Mouse (Mus musculus) limb, embryonic 12.5 days (tissue): Measurements from ENCODE around the gene Prune2. TPM values are rescaled to one million over a fixed set of nuclear protein-coding genes. Genes with fewer than 3 reads are reported as not detected.

ENCODE experiments used
- ATAC-seq: fragments of 200-750 bp; cut with Nextera tagmentation; 2 replicates; pipeline ENCODE4 v1.8.0; 2017; ENCODE audit warnings: low read depth, moderate TSS enrichment; ENCODE audit not compliant: insufficient number of reproducible peaks, insufficient read depth, low FRiP score, low TSS enrichment
- H3K27ac ChIP-seq: fragments of 300-500 bp; sonication (generic); 2 replicates; pipeline ENCODE4 v1.5.1; 2016; ENCODE audit warnings: mild to moderate bottlenecking, moderate library complexity
- H3K27me3 ChIP-seq: fragments of 300-500 bp; sonication (generic); 2 replicates; pipeline ENCODE4 v1.6.1; 2016; ENCODE audit warnings: mild to moderate bottlenecking, moderate library complexity
- H3K36me3 ChIP-seq: fragments of 300-500 bp; sonication (generic); 2 replicates; pipeline ENCODE4 v1.6.1; 2016; ENCODE audit warnings: mild to moderate bottlenecking, moderate library complexity
- H3K4me1 ChIP-seq: fragments of 300-500 bp; sonication (generic); replicated peaks from 2 replicates; pipeline ENCODE4 v1.6.1; 2016
- H3K4me2 ChIP-seq: fragments of 300-500 bp; sonication (generic); 2 replicates; pipeline ENCODE4 v1.6.1; 2016; ENCODE audit warnings: mild to moderate bottlenecking, moderate library complexity
- H3K4me3 ChIP-seq: fragments of 300-500 bp; sonication (generic); replicated peaks from 2 replicates; pipeline ENCODE4 v1.5.1; 2016; ENCODE audit warnings: mild to moderate bottlenecking
- H3K9ac ChIP-seq: fragments of 300-500 bp; sonication (generic); replicated peaks from 2 replicates; pipeline ENCODE4 v1.6.1; 2016; ENCODE audit warnings: mild to moderate bottlenecking, moderate library complexity
- H3K9me3 ChIP-seq: fragments of 300-500 bp; sonication (generic); 2 replicates; pipeline ENCODE4 v1.6.1; 2016; ENCODE audit warnings: mild to moderate bottlenecking, moderate library complexity
- WGBS: fragments of 180-500 bp; shearing (Covaris S2); methylation state at CpG from one replicate; pipeline ENCODE4 v1.1.7; 2016; 5-methylcytosine and 5-hydroxymethylcytosine counted together
- polyA plus RNA-seq: library from polyadenylated mRNA; unstranded; fragments of >200 nt; fragmentation: Nextera tagmentation; extraction: Ambion mirVana; gene quantifications from 2 replicates; pipeline ENCODE4 v1.2.1, GENCODE M21; 2016

The Prune2 gene
- polyA plus RNA-seq, 1 experiment from 2014 or later: 0.80 TPM

DNA sequence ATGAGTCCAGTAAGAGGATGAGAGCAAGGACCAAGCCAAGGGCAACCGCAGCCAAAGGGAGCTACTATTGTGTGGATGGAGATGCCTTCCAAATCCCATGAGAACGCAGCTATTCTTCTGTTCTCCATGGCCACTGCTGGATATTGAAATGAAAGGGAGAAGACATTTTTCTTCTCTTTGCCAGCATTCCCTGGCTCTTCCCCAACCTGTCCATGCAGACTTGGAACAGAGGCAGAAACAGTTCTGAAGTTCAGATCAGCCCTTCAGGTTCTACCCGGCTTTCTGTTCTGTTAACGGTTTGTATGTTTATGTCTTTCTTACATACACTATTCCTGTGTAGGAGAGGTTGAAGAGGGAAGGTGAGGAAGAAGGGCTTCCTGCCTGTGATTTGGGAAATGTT lies 3.1 kb downstream of the Prune2 start:
- H3K4me1 ChIP-seq: peaks cover 14% of the 10 kb centered on the region
- no peaks in the 10 kb centered on the region for H3K36me3 ChIP-seq
- no peak overlapping the region for H3K4me3 ChIP-seq
- H3K9me3 ChIP-seq: no peaks in the 10 kb centered on the region
- no peak for ATAC-seq
- H3K27me3 ChIP-seq: peaks cover 28% of the 10 kb centered on the region
- H3K9ac ChIP-seq: no peak overlapping the region
- no peak overlapping the region for H3K4me2 ChIP-seq
- 94% methylated on average over 4 of the region's 4 CpGs for WGBS
- H3K27ac ChIP-seq: no peak overlapping the region

DNA sequence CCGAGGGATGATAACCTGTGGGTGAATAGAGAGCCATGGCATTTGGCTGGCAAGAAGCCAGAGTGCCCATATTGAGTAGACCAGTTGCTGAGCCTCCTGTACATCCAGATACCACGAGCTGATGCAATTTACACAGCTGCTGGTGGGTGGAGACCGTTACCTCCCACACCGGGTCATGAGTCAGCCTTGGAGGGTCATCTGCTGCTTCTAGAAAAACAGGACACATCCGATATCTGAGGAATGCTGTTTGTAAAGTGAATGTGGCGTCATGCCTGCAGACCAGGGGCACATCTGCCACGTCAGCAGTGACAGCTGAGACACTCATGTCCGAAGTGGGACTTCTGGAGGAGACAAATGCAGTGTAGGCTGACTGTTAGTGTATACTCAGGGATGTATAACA lies 3.6 kb downstream of the Prune2 start:
- H3K4me1 ChIP-seq: peaks cover 14% of the 10 kb centered on the region
- no peaks in the 10 kb centered on the region for H3K36me3 ChIP-seq
- peaks cover 4% of the 10 kb centered on the region; the same call in 1 of the 2 replicates for H3K9me3 ChIP-seq
- no peak overlapping the region for H3K9ac ChIP-seq
- no peak overlapping the region for H3K27ac ChIP-seq
- H3K27me3 ChIP-seq: peaks cover 23% of the 10 kb centered on the region
- 70% methylated on average over 8 of the region's 8 CpGs for WGBS
- no peak overlapping the region for H3K4me3 ChIP-seq
- ATAC-seq: no peak
- no peak overlapping the region for H3K4me2 ChIP-seq

- no peak overlapping the region for H3K9ac ChIP-seq
- H3K4me3 ChIP-seq: no peak overlapping the region
- ATAC-seq: no peak
- peaks cover 14% of the 10 kb centered on the region for H3K27me3 ChIP-seq
- peaks cover 8% of the 10 kb centered on the region for H3K4me1 ChIP-seq
- no peaks in the 10 kb centered on the region for H3K36me3 ChIP-seq
- H3K9me3 ChIP-seq: peaks cover 7% of the 10 kb centered on the region; the same call in 1 of the 2 replicates
- WGBS: 99% methylated on average over 3 of the region's 3 CpGs
- H3K27ac ChIP-seq: no peak overlapping the region
- no peak overlapping the region for H3K4me2 ChIP-seq
These were observed 5.1 kb downstream of the Prune2 start for GRCm38 (mm10) chr19:16961036-16961435.

- Histone ChIP-seq H3K4me3 (no peak overlapping the region), H3K4me1 (no peaks in the 10 kb centered on the region), H3K4me2 (no peak overlapping the region), H3K27me3 (no peaks in the 10 kb centered on the region), H3K36me3 (no peaks in the 10 kb centered on the region), H3K27ac (no peak overlapping the region), H3K9me3 (peaks cover 7% of the 10 kb centered on the region; the same call in 1 of the 2 replicates), H3K9ac (no peak overlapping the region)
- no peak for ATAC-seq
- WGBS: 86% methylated on average over 3 of the region's 3 CpGs
These were observed 7.3 kb downstream of the Prune2 start for GRCm38 (mm10) chr19:16963178-16963577.

GRCm38 (mm10) chr19:16968768-16969167 lies 12.8 kb downstream of the Prune2 start:
- Histone ChIP-seq H3K4me1 (no peaks in the 10 kb centered on the region), H3K4me3 (no peak overlapping the region), H3K27me3 (no peaks in the 10 kb centered on the region), H3K4me2 (no peak overlapping the region), H3K36me3 (no peaks in the 10 kb centered on the region), H3K27ac (no peak overlapping the region), H3K9me3 (peaks cover 7% of the 10 kb centered on the region; the same call in 1 of the 2 replicates), H3K9ac (no peak overlapping the region)
- ATAC-seq: no peak
- WGBS: 88% methylated on average over 5 of the region's 5 CpGs

- H3K27ac ChIP-seq: no peak overlapping the region
- no peak overlapping the region for H3K9ac ChIP-seq
- no peak for ATAC-seq
- 68% methylated on average over 2 of the region's 2 CpGs for WGBS
- H3K27me3 ChIP-seq: no peaks in the 10 kb centered on the region
- no peaks in the 10 kb centered on the region for H3K9me3 ChIP-seq
- H3K4me3 ChIP-seq: no peak overlapping the region
- H3K36me3 ChIP-seq: no peaks in the 10 kb centered on the region
- H3K4me2 ChIP-seq: no peak overlapping the region
- no peaks in the 10 kb centered on the region for H3K4me1 ChIP-seq
These were observed 14.7 kb downstream of the Prune2 start for GRCm38 (mm10) chr19:16970612-16971011.

DNA sequence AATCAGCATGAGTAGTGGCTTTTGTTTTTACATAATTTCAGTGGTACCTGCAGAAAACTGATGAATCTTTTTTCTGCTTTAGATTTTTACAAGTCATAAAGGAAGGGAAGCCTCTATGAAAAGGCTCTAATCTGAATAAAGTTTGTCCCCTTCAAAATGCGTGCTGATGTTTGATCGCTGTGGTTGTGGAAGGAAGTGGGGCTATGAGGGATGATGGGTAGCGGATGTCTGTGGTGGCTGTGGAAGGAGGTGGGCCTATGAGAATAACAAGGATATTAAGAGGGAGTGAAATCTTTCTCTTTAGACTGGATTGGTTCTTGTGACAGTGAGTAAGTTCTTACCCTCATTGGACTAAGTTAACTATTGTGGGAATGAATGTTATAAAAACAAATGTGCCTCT lies 23.0 kb downstream of the Prune2 start:
- Histone ChIP-seq H3K4me2 (no peak overlapping the region), H3K27ac (no peak overlapping the region), H3K36me3 (no peaks in the 10 kb centered on the region), H3K4me3 (no peak overlapping the region), H3K4me1 (no peaks in the 10 kb centered on the region), H3K9ac (no peak overlapping the region), H3K27me3 (no peaks in the 10 kb centered on the region), H3K9me3 (no peaks in the 10 kb centered on the region)
- 94% methylated on average over 3 of the region's 3 CpGs for WGBS
- no peak for ATAC-seq

DNA sequence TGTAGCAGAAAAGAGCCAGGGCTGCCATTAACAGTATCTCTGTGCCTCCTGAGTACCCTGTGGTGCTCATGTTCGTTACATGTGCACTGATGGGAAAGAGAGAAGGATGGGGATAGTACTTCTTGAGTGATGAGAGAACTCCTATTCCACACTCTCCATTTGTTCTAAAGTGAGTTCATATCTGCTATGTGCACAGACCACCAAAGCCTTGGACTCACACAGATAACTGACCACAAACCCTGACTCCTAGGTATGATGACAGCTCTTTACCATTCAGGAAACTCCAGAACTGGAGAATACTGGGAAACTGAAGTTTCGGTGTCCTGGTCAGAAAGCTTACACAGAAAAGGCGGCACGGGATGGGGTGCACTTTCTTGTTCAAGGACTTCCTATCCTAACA lies 25.8 kb downstream of the Prune2 start:
- no peak for ATAC-seq
- Histone ChIP-seq H3K4me1 (no peaks in the 10 kb centered on the region), H3K4me2 (no peak overlapping the region), H3K36me3 (no peaks in the 10 kb centered on the region), H3K9ac (no peak overlapping the region), H3K9me3 (no peaks in the 10 kb centered on the region), H3K27ac (no peak overlapping the region), H3K4me3 (no peak overlapping the region), H3K27me3 (no peaks in the 10 kb centered on the region)
- WGBS: 88% methylated on average over 4 of the region's 4 CpGs

- ATAC-seq: no peak
These were observed 29.0 kb downstream of the Prune2 start for GRCm38 (mm10) chr19:16984897-16985296.

DNA sequence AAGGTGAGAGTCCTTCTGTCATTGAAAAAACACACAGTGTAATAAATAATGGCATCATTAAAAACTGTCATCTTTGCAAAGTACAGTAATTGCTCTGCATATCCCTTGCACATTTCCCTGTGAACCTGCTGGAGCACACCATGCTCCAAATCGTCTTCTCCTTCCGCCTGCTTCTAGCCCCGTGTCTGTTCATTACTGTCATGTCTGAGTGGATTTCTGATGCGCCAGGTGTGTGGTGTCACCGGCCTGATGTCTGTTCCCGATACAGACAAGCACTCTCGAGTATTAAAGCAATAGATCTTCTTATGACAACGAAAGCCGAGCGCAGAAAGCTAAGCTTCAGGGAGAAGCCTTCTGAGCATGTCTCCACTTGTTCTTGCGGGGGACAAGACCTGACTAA lies 32.1 kb downstream of the Prune2 start:
- H3K27me3 ChIP-seq: no peaks in the 10 kb centered on the region
- no peaks in the 10 kb centered on the region for H3K36me3 ChIP-seq
- 74% methylated on average over 11 of the region's 11 CpGs for WGBS
- H3K4me1 ChIP-seq: no peaks in the 10 kb centered on the region
- no peak overlapping the region for H3K4me2 ChIP-seq
- H3K9me3 ChIP-seq: no peaks in the 10 kb centered on the region
- ATAC-seq: no peak
- H3K27ac ChIP-seq: no peak overlapping the region
- H3K9ac ChIP-seq: no peak overlapping the region
- H3K4me3 ChIP-seq: no peak overlapping the region

More at GRCm38 (mm10) chr19:16984897-16985296, 29.0 kb downstream of the Prune2 start:
- no peaks in the 10 kb centered on the region for H3K4me1 ChIP-seq
- no peaks in the 10 kb centered on the region for H3K9me3 ChIP-seq
- H3K27me3 ChIP-seq: no peaks in the 10 kb centered on the region
- WGBS: 57% methylated on average over 5 of the region's 5 CpGs
- H3K4me2 ChIP-seq: no peak overlapping the region
- H3K36me3 ChIP-seq: no peaks in the 10 kb centered on the region
- no peak overlapping the region for H3K9ac ChIP-seq
- no peak overlapping the region for H3K4me3 ChIP-seq
- no peak overlapping the region for H3K27ac ChIP-seq

GRCm38 (mm10) chr19:16992151-16992550 lies 36.2 kb downstream of the Prune2 start:
- no peaks in the 10 kb centered on the region for H3K36me3 ChIP-seq
- no peaks in the 10 kb centered on the region for H3K27me3 ChIP-seq
- H3K27ac ChIP-seq: no peak overlapping the region
- no peak overlapping the region for H3K9ac ChIP-seq
- H3K4me1 ChIP-seq: no peaks in the 10 kb centered on the region
- WGBS: 87% methylated on average over 4 of the region's 4 CpGs
- ATAC-seq: no peak
- no peak overlapping the region for H3K4me2 ChIP-seq
- H3K4me3 ChIP-seq: no peak overlapping the region
- no peaks in the 10 kb centered on the region for H3K9me3 ChIP-seq

DNA sequence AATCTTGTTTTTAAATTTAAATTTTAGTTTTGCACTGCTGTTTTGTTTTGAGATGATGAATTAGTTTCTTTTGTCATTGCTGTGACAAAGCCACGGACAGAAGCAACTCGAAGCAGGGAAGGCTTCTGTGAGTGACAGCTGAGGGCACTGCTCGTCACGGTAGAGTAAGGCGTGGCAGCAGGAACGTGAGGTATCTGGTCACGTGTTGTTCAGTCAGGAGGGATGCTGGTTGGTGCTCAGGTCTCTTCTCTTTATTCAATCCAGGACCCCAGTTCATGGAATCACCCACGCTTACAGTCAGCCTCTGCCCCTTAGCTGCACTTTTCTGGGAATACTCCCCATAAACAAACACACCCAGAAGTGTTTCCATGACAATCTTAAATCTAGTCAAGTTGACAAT lies 38.3 kb downstream of the Prune2 start:
- H3K4me2 ChIP-seq: no peak overlapping the region
- no peaks in the 10 kb centered on the region for H3K27me3 ChIP-seq
- H3K9me3 ChIP-seq: no peaks in the 10 kb centered on the region
- H3K4me1 ChIP-seq: peaks cover 12% of the 10 kb centered on the region; the same call in 1 of the 2 replicates
- H3K27ac ChIP-seq: no peak overlapping the region
- H3K4me3 ChIP-seq: no peak overlapping the region
- WGBS: 84% methylated on average over 8 of the region's 8 CpGs
- ATAC-seq: no peak
- no peaks in the 10 kb centered on the region for H3K36me3 ChIP-seq
- no peak overlapping the region for H3K9ac ChIP-seq
